Mouse (Mus musculus) embryonic fibroblast, embryonic 13.5 days (primary cell): ENCODE data around the gene Slc7a5.

Experiments
- CTCF ChIP-seq: IDR thresholded peaks from 2 replicates; pipeline ENCODE4 v1.5.1; 2011; ENCODE audit warnings: mild to moderate bottlenecking, control low read depth, low read length, moderate library complexity, borderline replicate concordance; ENCODE audit not compliant: insufficient read depth
- POLR2A ChIP-seq: IDR thresholded peaks from 2 replicates; pipeline ENCODE4 v1.6.1; 2011; ENCODE audit warnings: low read depth, mild to moderate bottlenecking, control low read depth, low read length, moderate library complexity

GRCm38 (mm10) chr8:121935341-121936294 lies 28.1 kb upstream of the Slc7a5 start:
- no peak for TF ChIP-seq CTCF
- no peak for TF ChIP-seq POLR2A
